Mouse (Mus musculus) stomach, embryonic 14.5 days (tissue): ENCODE data around the gene Mrpl53. TPM values are rescaled to one million over a fixed set of nuclear protein-coding genes. Genes with fewer than 3 reads are reported as not detected.

Source experiments
- ATAC-seq: fragments of 200-750 bp; cut with Nextera tagmentation; 2 replicates; pipeline ENCODE4 v1.8.0; 2017; ENCODE audit warnings: low read depth, moderate TSS enrichment; ENCODE audit not compliant: insufficient number of reproducible peaks, insufficient read depth, low FRiP score
- H3K27ac ChIP-seq: fragments of 300-500 bp; sonication (generic); 2 replicates; pipeline ENCODE4 v1.5.1; 2014; ENCODE audit warnings: mild to moderate bottlenecking, low read length, moderate library complexity, mixed read lengths
- H3K27me3 ChIP-seq: fragments of 300-500 bp; sonication (generic); 2 replicates; pipeline ENCODE4 v1.6.1; 2014; ENCODE audit warnings: low read length, control low read depth, mixed read lengths; ENCODE audit not compliant: control insufficient read depth, insufficient read depth
- H3K36me3 ChIP-seq: fragments of 300-500 bp; sonication (generic); 2 replicates; pipeline ENCODE4 v1.6.1; 2014; ENCODE audit warnings: mild to moderate bottlenecking, control low read depth, low read length, moderate library complexity, mixed read lengths; ENCODE audit not compliant: control insufficient read depth, insufficient read depth
- H3K4me1 ChIP-seq: fragments of 300-500 bp; sonication (generic); 2 replicates; pipeline ENCODE4 v1.6.1; 2014; ENCODE audit warnings: low read length, control low read depth, mixed read lengths; ENCODE audit not compliant: control insufficient read depth, insufficient read depth
- H3K4me2 ChIP-seq: fragments of 300-500 bp; sonication (generic); replicated peaks from 2 replicates; pipeline ENCODE4 v1.6.1; 2014; ENCODE audit warnings: low read depth, low read length, control low read depth
- H3K4me3 ChIP-seq: fragments of 300-500 bp; sonication (generic); 2 replicates; pipeline ENCODE4 v1.5.1; 2014; ENCODE audit warnings: low read depth, low read length, control low read depth
- H3K9ac ChIP-seq: fragments of 300-500 bp; sonication (generic); replicated peaks from 2 replicates; pipeline ENCODE4 v1.6.1; 2014; ENCODE audit warnings: low read depth, mild to moderate bottlenecking, control low read depth, low read length, moderate library complexity, mixed read lengths
- H3K9me3 ChIP-seq: fragments of 300-500 bp; sonication (generic); 2 replicates; pipeline ENCODE4 v1.6.1; 2016; ENCODE audit warnings: low read depth, low read length, control low read depth; ENCODE audit not compliant: control insufficient read depth
- WGBS: fragments of 180-500 bp; shearing (Covaris S2); extraction: QIAGEN DNeasy Blood & Tissue Kit; methylation state at CpG from one replicate; pipeline ENCODE4 v1.1.7; 2014; 5-methylcytosine and 5-hydroxymethylcytosine counted together
- polyA plus RNA-seq: library from polyadenylated mRNA; unstranded; fragments of >200 nt; fragmentation: Nextera tagmentation; extraction: Ambion mirVana; gene quantifications from 2 replicates; pipeline ENCODE4 v1.2.1, GENCODE M21; 2014

Gene Mrpl53
- polyA plus RNA-seq, 1 experiment from 2014 or later, result 129 TPM

- H3K4me3 ChIP-seq, result peak within 1 kb of the TSS; percentile 48
- no peak for ATAC-seq
- no peaks in the 10 kb centered on the region for H3K27me3 ChIP-seq
- H3K9me3 ChIP-seq, result no peaks in the 10 kb centered on the region
- peaks cover 23% of the 10 kb centered on the region for H3K4me1 ChIP-seq
- peak within 1 kb of the TSS; percentile 74 for H3K4me2 ChIP-seq
- peak within 1 kb of the TSS; percentile 100 for H3K27ac ChIP-seq
- H3K9ac ChIP-seq, result peak within 1 kb of the TSS; percentile 89; the same call in 1 of the 2 replicates
- no peaks in the 10 kb centered on the region for H3K36me3 ChIP-seq
- 65% methylated on average over 7 of the region's 7 CpGs for WGBS
Observed at GRCm38 (mm10) chr6:83134951-83135513, 26.2 kb downstream of the Mrpl53 start, which contains the start of gene Rtkn. Gene Rtkn, plus strand, starts transcription at chr6:83135463.

- Histone ChIP-seq H3K4me1 (peaks cover 23% of the 10 kb centered on the region), H3K9me3 (no peaks in the 10 kb centered on the region), H3K36me3 (no peaks in the 10 kb centered on the region), H3K27ac (peak overlapping the region; percentile 100; the same call in 1 of the 2 replicates), H3K9ac (peak overlapping the region; percentile 89; the same call in 1 of the 2 replicates), H3K4me2 (peak overlapping the region; percentile 74), H3K4me3 (peak overlapping the region; percentile 48), H3K27me3 (no peaks in the 10 kb centered on the region)
- 5% methylated on average over 37 of the region's 37 CpGs for WGBS
- ATAC-seq, result no peak
Observed at GRCm38 (mm10) chr6:83135571-83136161, 26.8 kb downstream of the Mrpl53 start.

- peak overlapping the region; percentile 89 for H3K9ac ChIP-seq
- H3K4me1 ChIP-seq, result peaks cover 23% of the 10 kb centered on the region
- no peaks in the 10 kb centered on the region for H3K27me3 ChIP-seq
- no peaks in the 10 kb centered on the region for H3K36me3 ChIP-seq
- H3K4me3 ChIP-seq, result peak overlapping the region; percentile 48
- peak overlapping the region; percentile 100 for H3K27ac ChIP-seq
- no peaks in the 10 kb centered on the region for H3K9me3 ChIP-seq
- ATAC-seq, result no peak
- 12% methylated on average over 5 of the region's 5 CpGs for WGBS
- peak overlapping the region; percentile 74 for H3K4me2 ChIP-seq
Observed at GRCm38 (mm10) chr6:83136291-83136880, 27.5 kb downstream of the Mrpl53 start.

DNA sequence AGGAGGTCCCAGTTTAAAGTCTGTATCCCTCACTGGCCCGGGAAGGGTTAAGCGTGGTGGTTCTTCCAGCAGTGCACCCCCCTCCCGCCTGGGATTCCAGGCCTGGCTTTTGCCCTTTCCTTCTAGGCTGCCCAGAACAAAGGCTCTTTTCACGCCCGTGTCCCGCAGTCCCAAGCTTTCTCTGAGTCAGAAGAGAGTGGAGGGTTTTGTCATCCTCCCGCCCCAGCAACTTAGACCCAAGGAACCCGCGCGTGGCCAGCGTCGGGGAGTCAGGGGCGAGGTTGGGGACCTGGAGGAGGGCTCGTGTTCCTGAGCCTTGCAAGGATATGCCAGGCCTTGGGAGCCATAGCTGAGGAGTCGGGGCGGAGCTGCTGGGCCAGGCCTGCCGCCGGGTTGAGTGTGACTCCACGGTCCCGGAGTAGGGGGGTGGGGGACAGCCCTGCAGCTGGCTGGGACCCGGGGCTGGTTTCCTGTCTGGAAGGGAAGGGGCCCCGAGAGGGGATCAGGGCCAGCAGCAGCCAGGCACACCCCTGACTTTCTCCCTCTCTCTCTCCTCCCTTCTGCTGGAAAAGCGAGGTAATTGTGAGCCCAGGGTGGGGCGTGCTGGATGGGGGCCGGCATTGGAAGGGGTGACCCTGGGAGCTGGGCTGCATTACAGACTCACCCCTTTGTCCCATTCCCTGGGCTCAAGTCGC, 28.2 kb downstream of the Mrpl53 start:
- Histone ChIP-seq H3K9me3 (no peaks in the 10 kb centered on the region), H3K4me3 (peak overlapping the region; percentile 48), H3K36me3 (no peaks in the 10 kb centered on the region), H3K27ac (peak overlapping the region; percentile 100), H3K4me1 (peaks cover 25% of the 10 kb centered on the region), H3K27me3 (no peaks in the 10 kb centered on the region), H3K4me2 (peak overlapping the region; percentile 74), H3K9ac (peak overlapping the region; percentile 89)
- WGBS, result 1% methylated on average over 26 of the region's 26 CpGs
- ATAC-seq, result peak; percentile 83

GRCm38 (mm10) chr6:83137576-83137950, 28.7 kb downstream of the Mrpl53 start:
- peak; percentile 80 for ATAC-seq
- WGBS, result 0% methylated on average over 12 of the region's 12 CpGs
- Histone ChIP-seq H3K27ac (peak overlapping the region; percentile 100), H3K4me3 (peak overlapping the region; percentile 48), H3K4me2 (peak overlapping the region; percentile 74), H3K9ac (peak overlapping the region; percentile 89), H3K36me3 (no peaks in the 10 kb centered on the region), H3K9me3 (no peaks in the 10 kb centered on the region), H3K4me1 (peaks cover 30% of the 10 kb centered on the region), H3K27me3 (no peaks in the 10 kb centered on the region)

DNA sequence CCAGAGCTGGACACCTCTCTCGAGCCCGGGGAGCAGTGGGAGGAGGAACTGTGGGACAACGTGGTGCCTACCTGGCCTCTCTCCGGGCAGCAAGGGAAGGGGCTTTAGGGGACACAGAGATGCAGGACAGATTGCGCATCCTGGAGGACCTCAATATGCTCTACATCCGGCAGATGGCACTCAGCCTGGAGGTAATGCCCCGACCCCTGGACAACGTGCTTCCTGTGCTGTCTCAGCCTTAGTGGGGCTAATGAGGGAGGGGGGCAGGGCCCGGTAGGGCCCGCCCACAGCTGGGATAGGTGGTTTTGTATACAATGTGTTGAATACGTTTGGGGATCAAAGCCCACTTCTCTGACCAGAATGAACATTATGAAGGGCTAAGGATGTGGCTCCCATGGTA, 29.2 kb downstream of the Mrpl53 start:
- ATAC-seq, result peak; percentile 20; the same call in 1 of the 2 replicates
- Histone ChIP-seq H3K27ac (peak overlapping the region; percentile 100), H3K27me3 (no peaks in the 10 kb centered on the region), H3K4me2 (peak overlapping the region; percentile 74), H3K4me1 (peaks cover 33% of the 10 kb centered on the region), H3K9ac (peak overlapping the region; percentile 89), H3K36me3 (no peaks in the 10 kb centered on the region), H3K9me3 (no peaks in the 10 kb centered on the region), H3K4me3 (peak overlapping the region; percentile 48)
- under 1% methylated on average over 11 of the region's 11 CpGs for WGBS

- Histone ChIP-seq H3K4me2 (no peak overlapping the region), H3K4me3 (no peak overlapping the region), H3K9ac (no peak overlapping the region), H3K36me3 (no peaks in the 10 kb centered on the region; the same call in 1 of the 2 replicates), H3K4me1 (peaks cover 27% of the 10 kb centered on the region), H3K9me3 (no peaks in the 10 kb centered on the region), H3K27me3 (no peaks in the 10 kb centered on the region), H3K27ac (no peak overlapping the region)
- no peak for ATAC-seq
- WGBS, result 93% methylated on average over 8 of the region's 8 CpGs
Observed at GRCm38 (mm10) chr6:83140044-83140443, 31.2 kb downstream of the Mrpl53 start.

DNA sequence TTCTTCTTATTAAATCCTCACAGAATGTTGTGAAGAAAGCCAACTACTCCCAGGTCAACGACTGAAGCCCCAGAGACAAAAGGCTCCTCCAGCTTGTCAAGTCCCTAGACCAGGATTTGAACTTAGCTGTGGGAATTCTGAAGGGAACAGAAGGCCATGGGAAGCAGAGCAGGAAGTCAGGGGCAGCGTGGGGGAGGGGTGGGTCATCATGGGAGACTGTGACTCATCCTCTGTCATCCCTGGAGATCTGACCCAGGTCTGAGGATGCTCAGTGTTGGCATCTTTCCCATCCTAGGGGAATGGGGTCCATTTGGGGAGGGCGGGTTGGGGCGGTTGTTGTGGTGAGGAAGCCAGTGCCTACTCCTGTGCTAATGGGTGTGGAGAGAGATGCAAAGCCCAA, 32.8 kb downstream of the Mrpl53 start:
- no peak for ATAC-seq
- H3K36me3 ChIP-seq, result no peaks in the 10 kb centered on the region; the same call in none of the 2 replicates
- WGBS, result 35% methylated on average over 4 of the region's 4 CpGs
- peak overlapping the region; percentile 50 for H3K4me2 ChIP-seq
- H3K4me1 ChIP-seq, result peaks cover 17% of the 10 kb centered on the region
- no peaks in the 10 kb centered on the region for H3K9me3 ChIP-seq
- H3K27ac ChIP-seq, result no peak overlapping the region
- no peak overlapping the region for H3K4me3 ChIP-seq
- H3K9ac ChIP-seq, result no peak overlapping the region
- H3K27me3 ChIP-seq, result no peaks in the 10 kb centered on the region
